ENCODE assay signal across 8 mouse cellular contexts in genomic region chr5:52115821-52116317, GRCm38 (mm10).
DNase-seq lines count a peak whose midpoint lies in the region; ATAC-seq and TF ChIP-seq lines count a peak whose summit lies in the region.

No protein-coding gene starts in this region.

- H3K4me3 ChIP-seq in erythroblast, embryonic 14.5 days (replicated peaks): peak overlapping the region; percentile 47
- peak overlapping the region; percentile 81 for H3K4me3 ChIP-seq in cortical plate, adult 2 months (ENCODE audit: insufficient read depth, low read length)

- peak; percentile 69 for DNase-seq in gastrocnemius, postnatal 14 days
- peak; percentile 75 for DNase-seq in induced T-regulatory cell, adult 2 months (ENCODE audit: low read depth)
- DNase-seq in left cerebral cortex, adult 9 months (ENCODE audit: low spot score in 2 of 2): peak; percentile 77 to 85
- peak; percentile 86 for DNase-seq in right cerebral cortex, postnatal 14 days

- H3K36me3 ChIP-seq in erythroblast, embryonic 14.5 days (ENCODE audit: control insufficient read depth): no peaks in the 10 kb centered on the region

- TF ChIP-seq CTCF in cortical plate, adult 2 months (IDR thresholded peaks at IDR 0.05; ENCODE audit: extremely low read depth, insufficient read depth, low read length): peak; percentile 20; the same call in 1 of the 2 replicates

- no peak for ATAC-seq in erythroblast, adult 5-6 weeks (replicated peaks; ENCODE audit: low FRiP score, poor library complexity, severe bottlenecking)
- peak; percentile 35 for ATAC-seq in megakaryocyte, adult 5-6 weeks (ENCODE audit: poor library complexity, severe bottlenecking)

- intact Hi-C loops in gastrocnemius, postnatal 14 days (cut with DNase I; ENCODE audit: low total_unique reads): no loop called here

- TF ChIP-seq POLR2A in cortical plate, adult 2 months (IDR thresholded peaks at IDR 0.05; ENCODE audit: extremely low read depth, insufficient read depth, low read length): peak; percentile 45; the same call in 1 of the 2 replicates

- peak overlapping the region; percentile 53; the same call in 1 of the 2 replicates for H3K27ac ChIP-seq in cortical plate, adult 2 months (ENCODE audit: insufficient read depth, low read length)

- H3K4me1 ChIP-seq in erythroblast, embryonic 14.5 days (ENCODE audit: control insufficient read depth): no peaks in the 10 kb centered on the region; the same call in 1 of the 2 replicates
- H3K4me1 ChIP-seq in cortical plate, adult 2 months (ENCODE audit: control insufficient read depth, insufficient read depth, low read length): peaks cover under 1% of the 10 kb centered on the region; the same call in 1 of the 2 replicates

- H3K27me3 ChIP-seq in erythroblast, embryonic 14.5 days (ENCODE audit: control insufficient read depth): peaks cover 75% of the 10 kb centered on the region

- peaks cover 3% of the 10 kb centered on the region; the same call in 1 of the 2 replicates for H3K9me3 ChIP-seq in erythroblast, embryonic 14.5 days (ENCODE audit: control insufficient read depth, low read length)
